Mouse (Mus musculus) hindbrain, embryonic 12.5 days (tissue): ENCODE measurements around the gene Gm20431. TPM values are rescaled to one million over a fixed set of nuclear protein-coding genes. Genes with fewer than 3 reads are reported as not detected.

ENCODE experiments used
- ATAC-seq: fragments of 200-750 bp; cut with Nextera tagmentation; 2 replicates; pipeline ENCODE4 v1.8.0; 2017; ENCODE audit warnings: moderate TSS enrichment; ENCODE audit not compliant: low FRiP score
- H3K27ac ChIP-seq: fragments of 300-500 bp; sonication (generic); 2 replicates; pipeline ENCODE4 v1.5.1; 2016; ENCODE audit warnings: mild to moderate bottlenecking
- H3K27me3 ChIP-seq: fragments of 300-500 bp; sonication (generic); 2 replicates; pipeline ENCODE4 v1.6.1; 2016; ENCODE audit warnings: mild to moderate bottlenecking
- H3K36me3 ChIP-seq: fragments of 300-500 bp; sonication (generic); 2 replicates; pipeline ENCODE4 v1.6.1; 2016; ENCODE audit warnings: mild to moderate bottlenecking
- H3K4me1 ChIP-seq: fragments of 300-500 bp; sonication (generic); 2 replicates; pipeline ENCODE4 v1.6.1; 2016
- H3K4me2 ChIP-seq: fragments of 300-500 bp; sonication (generic); replicated peaks from 2 replicates; pipeline ENCODE4 v1.6.1; 2016; ENCODE audit warnings: mild to moderate bottlenecking
- H3K4me3 ChIP-seq: fragments of 300-500 bp; sonication (generic); 2 replicates; pipeline ENCODE4 v1.5.1; 2016; ENCODE audit warnings: mild to moderate bottlenecking
- H3K9ac ChIP-seq: fragments of 300-500 bp; sonication (generic); 2 replicates; pipeline ENCODE4 v1.6.1; 2016; ENCODE audit warnings: mild to moderate bottlenecking, moderate library complexity
- H3K9me3 ChIP-seq: fragments of 300-500 bp; sonication (generic); replicated peaks from 2 replicates; pipeline ENCODE4 v1.6.1; 2016; ENCODE audit warnings: mild to moderate bottlenecking
- WGBS: fragments of 180-500 bp; shearing (Covaris S2); methylation state at CpG from one replicate; pipeline ENCODE4 v1.1.7; 2016; 5-methylcytosine and 5-hydroxymethylcytosine counted together
- polyA plus RNA-seq: library from polyadenylated mRNA; unstranded; fragments of >200 nt; fragmentation: Nextera tagmentation; extraction: Ambion mirVana; gene quantifications from 2 replicates; pipeline ENCODE4 v1.2.1, GENCODE M21; 2016

Gene Gm20431
- polyA plus RNA-seq, 1 experiment from 2014 or later: 16.9 TPM

- 83% methylated on average over 12 of the region's 12 CpGs for WGBS
- Histone ChIP-seq H3K4me3 (peak overlapping the region; percentile 95; the same call in 1 of the 2 replicates), H3K9me3 (no peaks in the 10 kb centered on the region), H3K36me3 (0 out of 2 replicates have a peak, but pooled peaks cover 3% of the 10 kb centered on the region), H3K4me2 (peak overlapping the region; percentile 95; the same call in 1 of the 2 replicates), H3K4me1 (peaks cover 43% of the 10 kb centered on the region), H3K27me3 (no peaks in the 10 kb centered on the region), H3K9ac (no peak overlapping the region), H3K27ac (0 out of 2 replicates have a peak overlapping the region, but pooled peaks have one; percentile 92)
- ATAC-seq: no peak
Measured at GRCm38 (mm10) chr2:167632731-167633536, 28.4 kb downstream of the Gm20431 start.

- Histone ChIP-seq H3K27ac (peak within 1 kb of the TSS; percentile 92), H3K4me3 (peak within 1 kb of the TSS; percentile 95), H3K9ac (peak within 1 kb of the TSS; percentile 98), H3K27me3 (no peaks in the 10 kb centered on the region), H3K4me1 (peaks cover 50% of the 10 kb centered on the region), H3K36me3 (0 out of 2 replicates have a peak, but pooled peaks cover 11% of the 10 kb centered on the region), H3K4me2 (peak within 1 kb of the TSS; percentile 95), H3K9me3 (no peaks in the 10 kb centered on the region)
- peak; percentile 80 for ATAC-seq
- WGBS: 1% methylated on average over 70 of the region's 87 CpGs
Measured at GRCm38 (mm10) chr2:167631591-167632448, 29.5 kb downstream of the Gm20431 start, which contains the start of gene Ube2v1. Gene Ube2v1 (minus strand): TSS chr2:167632095.

- no peaks in the 10 kb centered on the region for H3K9me3 ChIP-seq
- H3K27ac ChIP-seq: peak overlapping the region; percentile 92
- peaks cover 50% of the 10 kb centered on the region for H3K4me1 ChIP-seq
- peak overlapping the region; percentile 95 for H3K4me3 ChIP-seq
- H3K9ac ChIP-seq: peak overlapping the region; percentile 98
- 0 out of 2 replicates have a peak, but pooled peaks cover 11% of the 10 kb centered on the region for H3K36me3 ChIP-seq
- H3K27me3 ChIP-seq: no peaks in the 10 kb centered on the region
- under 1% methylated on average over 31 of the region's 31 CpGs for WGBS
- no peak; the same call in 1 of the 2 replicates for ATAC-seq
- peak overlapping the region; percentile 95 for H3K4me2 ChIP-seq
Measured at GRCm38 (mm10) chr2:167631181-167631590, 30.1 kb downstream of the Gm20431 start.

GRCm38 (mm10) chr2:167630421-167630820 is 30.9 kb downstream of the Gm20431 start:
- peak overlapping the region; percentile 95 for H3K4me3 ChIP-seq
- no peak overlapping the region for H3K27ac ChIP-seq
- H3K9me3 ChIP-seq: no peaks in the 10 kb centered on the region
- H3K36me3 ChIP-seq: 0 out of 2 replicates have a peak, but pooled peaks cover 11% of the 10 kb centered on the region
- H3K4me2 ChIP-seq: peak overlapping the region; percentile 95
- H3K27me3 ChIP-seq: no peaks in the 10 kb centered on the region
- no peak for ATAC-seq
- peak overlapping the region; percentile 98 for H3K9ac ChIP-seq
- peaks cover 56% of the 10 kb centered on the region for H3K4me1 ChIP-seq
- 83% methylated on average over 5 of the region's 5 CpGs for WGBS

GRCm38 (mm10) chr2:167629665-167630209 is 31.6 kb downstream of the Gm20431 start:
- no peaks in the 10 kb centered on the region for H3K27me3 ChIP-seq
- H3K4me3 ChIP-seq: no peak overlapping the region
- ATAC-seq: no peak
- peak overlapping the region; percentile 98 for H3K9ac ChIP-seq
- 0 out of 2 replicates have a peak, but pooled peaks cover 11% of the 10 kb centered on the region for H3K36me3 ChIP-seq
- peaks cover 58% of the 10 kb centered on the region for H3K4me1 ChIP-seq
- no peaks in the 10 kb centered on the region for H3K9me3 ChIP-seq
- WGBS: 79% methylated on average over 11 of the region's 11 CpGs
- H3K4me2 ChIP-seq: peak overlapping the region; percentile 95
- no peak overlapping the region for H3K27ac ChIP-seq

GRCm38 (mm10) chr2:167628872-167629271 is 32.4 kb downstream of the Gm20431 start:
- peak overlapping the region; percentile 49 for H3K27ac ChIP-seq
- 0 out of 2 replicates have a peak overlapping the region, but pooled peaks have one; percentile 95 for H3K4me2 ChIP-seq
- no peaks in the 10 kb centered on the region for H3K27me3 ChIP-seq
- no peak for ATAC-seq
- peak overlapping the region; percentile 38; the same call in 1 of the 2 replicates for H3K9ac ChIP-seq
- H3K4me3 ChIP-seq: no peak overlapping the region
- H3K36me3 ChIP-seq: 0 out of 2 replicates have a peak, but pooled peaks cover 11% of the 10 kb centered on the region
- WGBS: 65% methylated on average over 4 of the region's 4 CpGs
- peaks cover 55% of the 10 kb centered on the region for H3K4me1 ChIP-seq
- H3K9me3 ChIP-seq: no peaks in the 10 kb centered on the region

GRCm38 (mm10) chr2:167627019-167627418 is 34.3 kb downstream of the Gm20431 start:
- H3K36me3 ChIP-seq: 0 out of 2 replicates have a peak, but pooled peaks cover 11% of the 10 kb centered on the region
- ATAC-seq: no peak
- H3K27ac ChIP-seq: 0 out of 2 replicates have a peak overlapping the region, but pooled peaks have one; percentile 17
- H3K4me3 ChIP-seq: no peak overlapping the region
- H3K9me3 ChIP-seq: no peaks in the 10 kb centered on the region
- H3K27me3 ChIP-seq: no peaks in the 10 kb centered on the region
- 90% methylated on average over 7 of the region's 7 CpGs for WGBS
- H3K9ac ChIP-seq: no peak overlapping the region
- no peak overlapping the region for H3K4me2 ChIP-seq
- H3K4me1 ChIP-seq: peaks cover 47% of the 10 kb centered on the region

GRCm38 (mm10) chr2:167625670-167626069 is 35.6 kb downstream of the Gm20431 start:
- Histone ChIP-seq H3K9me3 (no peaks in the 10 kb centered on the region), H3K4me2 (no peak overlapping the region), H3K27ac (no peak overlapping the region), H3K4me3 (no peak overlapping the region), H3K9ac (no peak overlapping the region), H3K27me3 (no peaks in the 10 kb centered on the region), H3K4me1 (peaks cover 43% of the 10 kb centered on the region), H3K36me3 (0 out of 2 replicates have a peak, but pooled peaks cover 11% of the 10 kb centered on the region)
- ATAC-seq: no peak
- 47% methylated on average over 2 of the region's 2 CpGs for WGBS

GRCm38 (mm10) chr2:167624368-167625075 is 36.8 kb downstream of the Gm20431 start:
- H3K4me2 ChIP-seq: no peak overlapping the region
- H3K4me1 ChIP-seq: peaks cover 31% of the 10 kb centered on the region
- WGBS: 91% methylated on average over 5 of the region's 6 CpGs
- ATAC-seq: no peak
- H3K27ac ChIP-seq: no peak overlapping the region
- no peak overlapping the region for H3K4me3 ChIP-seq
- H3K9me3 ChIP-seq: no peaks in the 10 kb centered on the region
- no peak overlapping the region for H3K9ac ChIP-seq
- H3K27me3 ChIP-seq: no peaks in the 10 kb centered on the region
- 0 out of 2 replicates have a peak, but pooled peaks cover 11% of the 10 kb centered on the region for H3K36me3 ChIP-seq

- H3K4me1 ChIP-seq: peaks cover 20% of the 10 kb centered on the region
- H3K9ac ChIP-seq: no peak overlapping the region
- no peaks in the 10 kb centered on the region for H3K27me3 ChIP-seq
- no peaks in the 10 kb centered on the region for H3K9me3 ChIP-seq
- no peak overlapping the region for H3K4me2 ChIP-seq
- no peak overlapping the region for H3K4me3 ChIP-seq
- H3K36me3 ChIP-seq: 0 out of 2 replicates have a peak, but pooled peaks cover 8% of the 10 kb centered on the region
- H3K27ac ChIP-seq: no peak overlapping the region
- ATAC-seq: no peak
- 82% methylated on average over 5 of the region's 5 CpGs for WGBS
Measured at GRCm38 (mm10) chr2:167622965-167623364, 38.3 kb downstream of the Gm20431 start.

GRCm38 (mm10) chr2:167622352-167622751 is 38.9 kb downstream of the Gm20431 start:
- Histone ChIP-seq H3K36me3 (peaks cover 7% of the 10 kb centered on the region), H3K27me3 (no peaks in the 10 kb centered on the region), H3K9ac (no peak overlapping the region), H3K4me1 (peaks cover 18% of the 10 kb centered on the region), H3K4me3 (no peak overlapping the region), H3K27ac (no peak overlapping the region), H3K4me2 (no peak overlapping the region), H3K9me3 (no peaks in the 10 kb centered on the region)
- ATAC-seq: no peak
- 86% methylated on average over 13 of the region's 13 CpGs for WGBS
